Mouse (Mus musculus): Measurements from ENCODE around the gene Zkscan8. TPM values are rescaled to one million over a fixed set of nuclear protein-coding genes. Genes with fewer than 3 reads are reported as not detected.
A peak's percentile ranks its signal among the peaks of the same experiment; 100 is the strongest.
"Not testable (repeated sequence)": the region's sequence is repeated elsewhere in the genome, so short reads cannot be mapped to it uniquely, and the experiment has no call there.

Zkscan8 gene
- 6.1 and 6.8 TPM in 2 replicates for polyA plus RNA-seq (2015; fragmentation: Nextera tagmentation; extraction: Ambion mirVana)

- WGBS, result under 1% methylated on average over 39 of the region's 39 CpGs
- H3K4me2 ChIP-seq (ENCODE audit: low read depth, low read length), result peak within 1 kb of the TSS; percentile 73
- peak; percentile 99 for ATAC-seq (ENCODE audit: insufficient read depth, low FRiP score)
- H3K4me1 ChIP-seq (ENCODE audit: control insufficient read depth, insufficient read depth, low read length), result peaks cover 4% of the 10 kb centered on the region; the same call in 1 of the 2 replicates
- H3K27me3 ChIP-seq (ENCODE audit: control insufficient read depth, insufficient read depth, low read length), result no peaks in the 10 kb centered on the region
- peak within 1 kb of the TSS; percentile 95 for H3K27ac ChIP-seq (ENCODE audit: low read length)
- peak within 1 kb of the TSS; percentile 100 for H3K9ac ChIP-seq (ENCODE audit: low read length)
- H3K9me3 ChIP-seq (replicated peaks; ENCODE audit: control insufficient read depth, low read length), result no peaks in the 10 kb centered on the region
- peaks cover 4% of the 10 kb centered on the region; the same call in 1 of the 2 replicates for H3K36me3 ChIP-seq (ENCODE audit: control insufficient read depth, insufficient read depth, low read length)
- H3K4me3 ChIP-seq (replicated peaks; ENCODE audit: low read length), result peak within 1 kb of the TSS; percentile 93
Measured at GRCm38 (mm10) chr13:21530781-21531201, at the start of gene Zkscan8. Gene Zkscan8 (minus strand): TSS chr13:21531120.

GRCm38 (mm10) chr13:21559793-21560192 lies 28.9 kb upstream of the Zkscan8 start, which contains the start of gene Olfr1535:
Gene Olfr1535 (minus strand): TSS chr13:21559893.
- Histone ChIP-seq H3K9me3 (replicated peaks; ENCODE audit: control insufficient read depth, low read length) (no peaks in the 10 kb centered on the region), H3K4me1 (ENCODE audit: control insufficient read depth, insufficient read depth, low read length) (no peaks in the 10 kb centered on the region), H3K4me2 (ENCODE audit: low read depth, low read length) (no peak within 1 kb of the TSS), H3K4me3 (replicated peaks; ENCODE audit: low read length) (no peak within 1 kb of the TSS), H3K27me3 (ENCODE audit: control insufficient read depth, insufficient read depth, low read length) (no peaks in the 10 kb centered on the region), H3K27ac (ENCODE audit: low read length) (no peak within 1 kb of the TSS), H3K36me3 (ENCODE audit: control insufficient read depth, insufficient read depth, low read length) (no peaks in the 10 kb centered on the region), H3K9ac (ENCODE audit: low read length) (no peak within 1 kb of the TSS)
- no peak for ATAC-seq (ENCODE audit: insufficient read depth, low FRiP score)
- WGBS, result 51% methylated on average over 1 of the region's 1 CpGs

- Histone ChIP-seq H3K9ac (ENCODE audit: low read length) (no peak overlapping the region), H3K27ac (ENCODE audit: low read length) (no peak overlapping the region), H3K4me3 (replicated peaks; ENCODE audit: low read length) (no peak overlapping the region), H3K36me3 (ENCODE audit: control insufficient read depth, insufficient read depth, low read length) (no peaks in the 10 kb centered on the region), H3K27me3 (ENCODE audit: control insufficient read depth, insufficient read depth, low read length) (no peaks in the 10 kb centered on the region), H3K4me1 (ENCODE audit: control insufficient read depth, insufficient read depth, low read length) (no peaks in the 10 kb centered on the region), H3K9me3 (replicated peaks; ENCODE audit: control insufficient read depth, low read length) (no peaks in the 10 kb centered on the region), H3K4me2 (ENCODE audit: low read depth, low read length) (no peak overlapping the region)
- no peak for ATAC-seq (ENCODE audit: insufficient read depth, low FRiP score)
- WGBS, result 36% methylated on average over 3 of the region's 3 CpGs
Measured at GRCm38 (mm10) chr13:21550416-21551110, 19.6 kb upstream of the Zkscan8 start.

- Histone ChIP-seq H3K36me3 (ENCODE audit: control insufficient read depth, insufficient read depth, low read length) (no peaks in the 10 kb centered on the region), H3K27ac (ENCODE audit: low read length) (no peak overlapping the region), H3K9me3 (replicated peaks; ENCODE audit: control insufficient read depth, low read length) (no peaks in the 10 kb centered on the region), H3K4me2 (ENCODE audit: low read depth, low read length) (no peak overlapping the region), H3K9ac (ENCODE audit: low read length) (no peak overlapping the region), H3K4me3 (replicated peaks; ENCODE audit: low read length) (no peak overlapping the region), H3K4me1 (ENCODE audit: control insufficient read depth, insufficient read depth, low read length) (no peaks in the 10 kb centered on the region), H3K27me3 (ENCODE audit: control insufficient read depth, insufficient read depth, low read length) (no peaks in the 10 kb centered on the region)
- 86% methylated on average over 3 of the region's 3 CpGs for WGBS
- no peak for ATAC-seq (ENCODE audit: insufficient read depth, low FRiP score)
Measured at GRCm38 (mm10) chr13:21549487-21549886, 18.6 kb upstream of the Zkscan8 start.

GRCm38 (mm10) chr13:21542708-21543107 lies 11.8 kb upstream of the Zkscan8 start, which contains the start of gene Olfr1366:
Gene Olfr1366 (minus strand): TSS chr13:21542808.
- Histone ChIP-seq H3K27ac (ENCODE audit: low read length) (no peak within 1 kb of the TSS), H3K9ac (ENCODE audit: low read length) (no peak within 1 kb of the TSS), H3K4me2 (ENCODE audit: low read depth, low read length) (no peak within 1 kb of the TSS), H3K36me3 (ENCODE audit: control insufficient read depth, insufficient read depth, low read length) (no peaks in the 10 kb centered on the region), H3K4me3 (replicated peaks; ENCODE audit: low read length) (no peak within 1 kb of the TSS), H3K9me3 (replicated peaks; ENCODE audit: control insufficient read depth, low read length) (no peaks in the 10 kb centered on the region), H3K27me3 (ENCODE audit: control insufficient read depth, insufficient read depth, low read length) (no peaks in the 10 kb centered on the region), H3K4me1 (ENCODE audit: control insufficient read depth, insufficient read depth, low read length) (no peaks in the 10 kb centered on the region)
- 77% methylated on average over 1 of the region's 1 CpGs for WGBS
- no peak for ATAC-seq (ENCODE audit: insufficient read depth, low FRiP score)

GRCm38 (mm10) chr13:21530136-21530535 lies 784 bp downstream of the Zkscan8 start:
- Histone ChIP-seq H3K27me3 (ENCODE audit: control insufficient read depth, insufficient read depth, low read length) (no peaks in the 10 kb centered on the region), H3K4me1 (ENCODE audit: control insufficient read depth, insufficient read depth, low read length) (peaks cover 4% of the 10 kb centered on the region; the same call in 1 of the 2 replicates), H3K9me3 (replicated peaks; ENCODE audit: control insufficient read depth, low read length) (no peaks in the 10 kb centered on the region), H3K36me3 (ENCODE audit: control insufficient read depth, insufficient read depth, low read length) (peaks cover 4% of the 10 kb centered on the region; the same call in 1 of the 2 replicates), H3K4me2 (ENCODE audit: low read depth, low read length) (peak overlapping the region; percentile 73), H3K27ac (ENCODE audit: low read length) (no peak overlapping the region), H3K4me3 (replicated peaks; ENCODE audit: low read length) (peak overlapping the region; percentile 93), H3K9ac (ENCODE audit: low read length) (peak overlapping the region; percentile 46)
- 40% methylated on average over 7 of the region's 7 CpGs for WGBS
- no peak for ATAC-seq (ENCODE audit: insufficient read depth, low FRiP score)

- ATAC-seq (ENCODE audit: insufficient read depth, low FRiP score), result peak; percentile 100
- no peaks in the 10 kb centered on the region for H3K27me3 ChIP-seq (ENCODE audit: control insufficient read depth, insufficient read depth, low read length)
Measured at GRCm38 (mm10) chr13:21506221-21506649, 24.7 kb downstream of the Zkscan8 start.

GRCm38 (mm10) chr13:21502296-21502695 lies 28.6 kb downstream of the Zkscan8 start:
- WGBS, result 86% methylated on average over 5 of the region's 5 CpGs
- Histone ChIP-seq H3K27me3 (ENCODE audit: control insufficient read depth, insufficient read depth, low read length) (no peaks in the 10 kb centered on the region), H3K4me3 (replicated peaks; ENCODE audit: low read length) (no peak overlapping the region), H3K9ac (ENCODE audit: low read length) (no peak overlapping the region), H3K4me1 (ENCODE audit: control insufficient read depth, insufficient read depth, low read length) (0 out of 2 replicates have a peak, but pooled peaks cover 4% of the 10 kb centered on the region), H3K36me3 (ENCODE audit: control insufficient read depth, insufficient read depth, low read length) (no peaks in the 10 kb centered on the region), H3K27ac (ENCODE audit: low read length) (no peak overlapping the region), H3K9me3 (replicated peaks; ENCODE audit: control insufficient read depth, low read length) (no peaks in the 10 kb centered on the region), H3K4me2 (ENCODE audit: low read depth, low read length) (no peak overlapping the region)
- no peak for ATAC-seq (ENCODE audit: insufficient read depth, low FRiP score)

More at GRCm38 (mm10) chr13:21506221-21506649, 24.7 kb downstream of the Zkscan8 start:
- H3K4me1 ChIP-seq (ENCODE audit: control insufficient read depth, insufficient read depth, low read length), result 0 out of 2 replicates have a peak, but pooled peaks cover 6% of the 10 kb centered on the region
- peak overlapping the region; percentile 72 for H3K4me2 ChIP-seq (ENCODE audit: low read depth, low read length)
- no peaks in the 10 kb centered on the region for H3K36me3 ChIP-seq (ENCODE audit: control insufficient read depth, insufficient read depth, low read length)
- H3K9ac ChIP-seq (ENCODE audit: low read length), result peak overlapping the region; percentile 81
- peak overlapping the region; percentile 70 for H3K4me3 ChIP-seq (replicated peaks; ENCODE audit: low read length)
- H3K9me3 ChIP-seq (replicated peaks; ENCODE audit: control insufficient read depth, low read length), result no peaks in the 10 kb centered on the region
- H3K27ac ChIP-seq (ENCODE audit: low read length), result peak overlapping the region; percentile 86
- under 1% methylated on average over 21 of the region's 21 CpGs for WGBS

- not testable (repeated sequence) for H3K4me3 ChIP-seq (replicated peaks; ENCODE audit: low read length); H3K27ac ChIP-seq (ENCODE audit: low read length); H3K4me2 ChIP-seq (ENCODE audit: low read depth, low read length); H3K9me3 ChIP-seq (replicated peaks; ENCODE audit: control insufficient read depth, low read length); ATAC-seq (ENCODE audit: insufficient read depth, low FRiP score); H3K36me3 ChIP-seq (ENCODE audit: control insufficient read depth, insufficient read depth, low read length); H3K9ac ChIP-seq (ENCODE audit: low read length); H3K27me3 ChIP-seq (ENCODE audit: control insufficient read depth, insufficient read depth, low read length); H3K4me1 ChIP-seq (ENCODE audit: control insufficient read depth, insufficient read depth, low read length)
- WGBS, result 90% methylated on average over 17 of the region's 17 CpGs
Measured at GRCm38 (mm10) chr13:21501182-21501581, 29.7 kb downstream of the Zkscan8 start, which contains the start of gene Gm11273. Gene Gm11273 (minus strand): TSS chr13:21501418.

Measured in stomach, embryonic 16.5 days (tissue).